Mouse (Mus musculus): ENCODE measurements around the gene Atg10.

Gene Atg10

DNA sequence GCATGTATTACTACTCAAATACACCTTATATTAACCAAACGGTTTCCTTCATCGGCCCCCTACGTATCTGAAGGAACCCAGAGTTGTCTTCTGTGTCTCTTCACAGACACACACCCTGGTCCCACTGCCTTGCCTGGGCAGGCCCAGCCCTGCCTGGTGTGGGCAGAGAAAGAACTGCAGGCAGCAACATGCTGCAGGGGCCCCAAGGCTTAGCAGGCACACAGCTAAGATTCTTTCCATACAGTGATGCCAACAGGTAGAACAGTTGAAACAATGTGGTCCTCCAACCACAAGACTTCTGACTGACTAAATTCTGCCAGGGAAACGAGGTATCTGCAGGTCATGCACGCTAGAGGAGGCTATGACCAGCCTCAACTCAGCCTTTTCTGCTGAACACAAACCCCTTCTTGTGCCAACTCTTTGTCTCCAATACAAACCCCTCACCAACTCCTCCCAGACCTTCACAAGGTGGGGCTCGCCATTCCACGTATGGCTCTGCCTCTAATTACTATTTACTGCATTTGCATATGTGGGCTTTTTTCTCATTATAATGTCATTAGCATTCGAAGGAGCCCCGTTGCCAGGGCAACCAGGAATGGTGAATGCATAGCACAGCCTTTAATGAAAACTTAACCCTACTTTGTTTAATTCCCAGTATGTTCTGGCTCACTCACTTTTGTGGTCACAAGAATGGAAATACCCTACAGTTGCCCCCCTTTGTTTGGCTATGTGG, 45.2 kb downstream of the Atg10 start:
- in situ Hi-C loops (cut with MboI, MseI): loop anchor here (5.0 kb wide), 1 partner anchor 51 kb away; no protein-coding TSS in a partner anchor

DNA sequence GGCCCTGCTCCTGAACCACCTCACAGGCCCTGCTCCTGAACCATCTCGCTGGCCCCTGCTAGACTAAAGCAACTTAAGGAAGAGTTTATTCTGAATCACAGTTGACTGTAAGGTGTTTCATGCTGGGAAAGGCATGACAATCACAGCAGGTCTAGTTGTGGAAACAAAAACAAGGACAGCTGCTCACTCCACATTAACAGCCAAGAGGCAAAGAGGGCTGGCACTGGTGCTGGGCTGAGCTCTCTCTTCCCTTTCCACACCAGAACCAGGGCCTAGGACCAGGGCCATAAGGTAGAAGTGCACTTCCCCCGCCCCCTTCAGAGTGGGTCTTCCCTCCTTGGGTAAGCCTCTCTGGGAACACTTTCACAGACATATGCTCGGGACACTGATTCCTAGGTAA, 48.4 kb downstream of the Atg10 start:
- in situ Hi-C loops (cut with MboI, MseI): loop anchor here (5.0 kb wide), 1 partner anchor 48 kb away; no protein-coding TSS in a partner anchor

DNA sequence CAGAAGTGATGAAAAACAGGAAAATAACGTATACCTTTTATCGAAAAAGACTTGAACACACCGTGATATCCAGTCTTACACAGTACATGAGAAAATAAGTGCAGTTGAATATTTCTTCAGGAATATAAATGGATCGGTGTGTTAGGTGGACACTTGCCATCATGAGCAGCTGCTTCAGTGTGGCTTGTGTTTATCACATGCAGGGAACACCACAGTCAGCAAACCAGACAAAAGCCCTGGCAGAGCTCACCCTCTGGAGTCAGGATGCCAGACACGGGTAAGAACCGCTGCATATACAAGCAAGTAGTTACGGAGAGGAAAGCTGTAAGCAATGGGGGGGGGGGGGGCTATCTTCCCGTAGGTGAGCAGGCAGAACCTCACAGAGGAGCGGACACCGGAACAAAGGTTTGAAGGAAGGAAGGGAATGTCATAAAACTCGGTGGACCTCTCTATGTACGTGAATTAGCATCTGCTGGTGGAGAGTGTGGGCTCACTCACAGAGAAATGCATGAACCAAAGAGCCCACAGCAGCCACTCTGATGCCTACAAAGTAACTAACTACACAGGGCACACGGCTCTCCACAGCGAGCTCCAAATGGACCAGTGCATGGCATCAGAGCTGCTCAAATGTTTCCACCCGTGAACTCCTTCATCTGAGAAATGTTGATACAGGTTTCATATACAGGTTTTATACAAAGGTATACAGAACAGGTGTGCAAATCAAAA, 51.8 kb downstream of the Atg10 start:
- in situ Hi-C loops (cut with MboI, MseI): no loop called here

DNA sequence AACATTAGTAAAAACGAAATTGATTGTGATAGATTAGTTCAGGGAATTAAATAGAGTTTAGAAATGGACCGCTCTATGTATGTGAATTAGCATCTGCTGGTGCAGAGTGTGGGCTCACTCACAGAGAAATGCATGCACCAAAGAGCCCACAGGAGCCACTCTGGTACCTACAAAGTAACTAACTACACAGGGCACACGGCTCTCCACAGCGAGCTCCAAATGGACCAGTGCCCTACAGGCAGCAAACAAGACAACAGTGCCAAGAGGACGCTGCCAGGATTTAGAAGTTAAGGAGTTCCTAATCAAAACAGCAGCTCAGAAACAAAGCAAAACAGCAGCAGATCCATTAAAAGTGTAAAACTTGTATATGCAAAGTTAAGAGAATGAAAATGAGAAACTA, 52.6 kb downstream of the Atg10 start:
- in situ Hi-C loops (cut with MboI, MseI): no loop called here

DNA sequence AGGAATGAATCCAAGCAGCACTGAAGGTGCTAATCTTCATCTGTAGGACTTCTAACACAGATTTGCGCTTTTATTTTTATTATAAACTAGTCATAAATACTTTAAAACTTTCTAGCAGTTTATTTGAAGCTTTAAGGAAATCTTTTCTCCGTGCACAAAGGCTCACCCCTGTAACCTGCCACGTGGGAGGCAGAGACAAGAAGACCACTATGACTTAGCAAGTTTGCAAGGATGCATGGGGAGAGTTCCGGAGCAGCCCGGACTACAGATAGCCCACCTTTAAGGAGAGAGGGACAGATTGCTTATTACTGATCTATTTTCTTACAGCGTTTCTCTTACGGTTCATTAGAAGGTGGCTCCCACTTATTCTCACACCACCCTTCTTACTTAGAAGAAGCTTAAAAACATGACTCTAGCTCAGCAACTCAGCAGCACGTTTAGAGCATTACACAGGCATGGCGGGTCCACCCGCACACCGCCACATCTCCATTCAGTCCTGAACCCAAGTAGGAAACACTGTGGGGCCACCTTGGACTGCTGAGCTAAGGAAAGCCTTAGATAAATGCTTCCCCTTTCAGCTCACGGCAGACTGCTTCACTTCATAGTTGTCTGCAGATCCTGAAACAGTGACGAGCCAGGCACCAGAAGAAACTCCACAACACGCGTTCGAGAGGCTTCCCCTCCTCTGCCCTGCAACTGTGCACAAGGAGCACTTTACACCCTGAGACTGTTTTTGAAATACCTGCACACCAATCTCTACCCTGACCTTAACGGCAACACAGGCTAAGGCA, 54.0 kb downstream of the Atg10 start:
- in situ Hi-C loops (cut with MboI, MseI): no loop called here

DNA sequence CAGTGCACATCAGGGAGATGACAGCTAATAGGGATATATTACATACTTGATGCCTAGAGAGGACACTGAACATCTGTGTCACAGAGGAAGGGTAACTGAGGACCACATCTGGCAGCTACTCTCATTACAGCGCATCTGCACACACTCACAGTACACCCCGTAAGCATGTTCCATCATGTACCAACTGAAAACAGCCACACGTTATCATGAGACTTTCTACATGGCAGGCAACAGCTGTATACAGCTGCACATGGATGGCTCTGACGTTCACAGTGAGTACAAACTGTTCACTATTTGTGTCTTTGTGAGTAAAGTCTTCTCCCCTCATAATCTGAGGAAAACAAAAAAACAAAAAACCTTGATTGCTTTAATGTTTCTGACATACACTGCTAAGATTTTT, 55.3 kb downstream of the Atg10 start:
- in situ Hi-C loops (cut with MboI, MseI): no loop called here

DNA sequence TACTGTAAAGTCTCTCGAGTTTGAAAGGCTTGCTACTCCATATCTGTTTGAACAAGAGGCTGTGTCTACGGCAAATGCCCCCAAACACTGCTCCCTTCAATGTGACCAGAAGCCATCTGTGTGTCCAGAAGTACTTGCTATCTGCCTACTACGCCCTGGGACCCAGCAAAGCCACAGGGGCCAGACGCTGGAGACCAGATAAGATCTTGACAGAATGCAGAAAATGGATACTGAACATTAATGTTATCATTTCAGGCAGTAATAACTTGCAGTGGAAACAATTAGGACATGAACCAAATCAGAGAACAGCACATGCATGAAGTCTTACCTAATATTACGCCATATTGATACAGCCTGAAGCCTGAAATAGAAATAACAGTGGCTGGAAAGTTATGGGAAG, 56.2 kb downstream of the Atg10 start:
- in situ Hi-C loops (cut with MboI, MseI): no loop called here

DNA sequence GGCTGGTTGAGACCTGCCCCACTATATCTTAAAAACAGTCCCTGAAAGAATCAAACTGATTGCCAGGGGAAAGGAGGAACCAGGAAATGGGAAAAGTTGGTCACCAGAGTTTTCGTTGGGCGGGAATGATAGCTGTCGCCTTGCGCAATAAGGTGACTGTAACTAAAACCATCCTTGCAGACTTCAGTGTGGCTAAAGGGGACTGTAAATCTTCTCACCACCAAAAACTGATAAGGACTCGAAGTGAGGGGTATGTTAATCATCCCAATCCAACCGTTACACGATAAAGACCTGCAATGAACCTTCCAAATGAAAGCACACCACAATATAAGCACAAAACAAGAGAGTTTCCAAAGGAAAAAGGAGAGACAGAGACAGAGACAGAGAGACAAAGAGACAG, 57.5 kb downstream of the Atg10 start:
- in situ Hi-C loops (cut with MboI, MseI): no loop called here

DNA sequence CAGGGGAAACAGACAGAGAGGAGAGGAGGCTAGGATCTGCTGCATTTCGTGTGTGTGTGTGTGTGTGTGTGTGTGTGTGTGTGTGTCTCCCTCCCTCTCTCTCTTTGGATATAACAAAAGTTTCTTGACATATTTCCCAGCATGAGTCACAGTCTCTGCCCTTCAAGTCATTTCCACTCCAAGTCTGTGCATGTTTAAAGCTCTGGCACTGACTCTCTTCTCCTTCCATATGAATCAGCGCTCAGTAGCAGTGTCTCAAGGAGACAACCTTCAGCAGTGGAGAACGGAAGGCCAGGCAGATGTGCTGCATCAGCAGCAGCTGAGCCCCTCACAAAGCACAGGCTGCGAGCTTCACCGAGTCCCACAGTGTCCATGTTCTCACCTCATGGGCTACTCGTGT, 58.6 kb downstream of the Atg10 start:
- in situ Hi-C loops (cut with MboI, MseI): no loop called here

DNA sequence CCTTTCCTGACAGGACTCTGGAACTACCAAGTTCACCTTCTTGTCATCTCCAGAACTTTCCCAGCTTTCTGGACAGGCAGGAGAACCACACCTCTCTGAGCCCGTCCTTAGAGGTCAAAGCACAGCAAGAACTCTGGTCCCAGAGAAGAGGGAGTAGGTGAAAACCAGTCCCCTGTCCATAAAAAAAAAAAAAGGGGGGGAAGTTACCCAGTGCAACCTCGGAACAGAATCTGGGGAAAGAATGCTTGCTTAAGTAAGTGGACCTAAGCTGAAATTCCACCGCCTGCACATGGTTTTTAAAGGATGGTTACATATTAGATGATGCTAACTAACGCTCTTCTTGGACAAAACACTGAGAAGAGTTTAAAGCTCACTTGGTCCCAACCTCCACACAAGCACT, 60.5 kb downstream of the Atg10 start:
- in situ Hi-C loops (cut with MboI, MseI): no loop called here

DNA sequence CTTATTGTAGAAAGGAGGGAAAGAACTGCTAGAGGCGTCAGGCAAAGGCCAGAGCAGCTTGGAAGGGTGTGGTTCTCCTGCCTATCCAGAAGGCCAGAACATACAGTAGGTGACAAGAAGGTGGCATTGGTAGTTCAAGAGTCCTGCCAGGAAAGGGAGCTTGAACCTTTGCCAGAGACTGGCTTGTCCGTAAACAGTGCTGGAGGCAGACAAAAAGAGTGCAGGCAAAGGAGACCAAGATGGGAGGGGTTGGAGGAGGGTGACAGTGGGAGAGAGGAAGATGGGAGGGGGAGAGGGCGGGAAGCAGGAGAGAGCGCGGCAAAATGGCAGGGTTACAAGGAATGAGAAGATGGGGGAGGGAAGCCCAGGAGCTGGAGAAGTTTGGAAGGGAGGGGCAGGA, 61.3 kb downstream of the Atg10 start:
- in situ Hi-C loops (cut with MboI, MseI): no loop called here

DNA sequence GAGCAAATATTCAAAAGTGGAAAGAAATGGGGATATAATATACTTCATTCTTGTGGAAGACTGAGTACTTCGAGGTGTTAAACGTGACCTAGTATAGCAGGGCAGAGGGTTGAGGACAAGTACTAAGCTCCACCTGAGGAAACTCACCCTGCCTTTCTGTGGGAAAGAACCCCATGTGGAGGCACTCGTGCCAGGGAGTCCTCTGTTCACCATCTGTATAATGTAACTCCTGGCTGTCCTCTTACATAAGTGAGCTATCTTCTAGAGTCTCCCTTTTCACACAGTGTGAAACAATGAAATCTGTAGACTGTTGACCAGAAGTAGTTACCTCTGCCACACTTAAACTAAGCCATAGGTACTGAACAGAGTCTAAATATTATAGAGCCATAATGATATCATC, 63.2 kb downstream of the Atg10 start:
- in situ Hi-C loops (cut with MboI, MseI): no loop called here

DNA sequence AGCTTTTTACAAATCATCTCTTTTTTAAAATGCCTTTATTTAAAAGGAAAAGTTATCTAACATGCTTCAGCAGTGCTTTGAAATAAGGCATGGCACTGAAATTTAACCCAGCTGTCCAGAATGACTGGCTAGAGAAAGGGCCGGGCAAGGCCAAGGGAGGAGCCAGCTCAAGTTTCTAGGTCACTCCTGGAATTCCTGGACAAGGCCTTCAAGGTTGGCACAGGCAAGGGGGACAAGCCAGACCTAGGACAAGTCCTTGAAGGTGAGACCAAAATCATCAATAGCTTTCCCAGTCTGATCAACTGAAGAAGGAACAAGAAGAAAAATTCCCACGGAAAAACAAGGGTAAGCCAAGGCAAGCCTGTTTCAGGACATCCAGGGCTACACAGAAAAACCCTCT, 63.9 kb downstream of the Atg10 start:
- in situ Hi-C loops (cut with MboI, MseI): no loop called here

DNA sequence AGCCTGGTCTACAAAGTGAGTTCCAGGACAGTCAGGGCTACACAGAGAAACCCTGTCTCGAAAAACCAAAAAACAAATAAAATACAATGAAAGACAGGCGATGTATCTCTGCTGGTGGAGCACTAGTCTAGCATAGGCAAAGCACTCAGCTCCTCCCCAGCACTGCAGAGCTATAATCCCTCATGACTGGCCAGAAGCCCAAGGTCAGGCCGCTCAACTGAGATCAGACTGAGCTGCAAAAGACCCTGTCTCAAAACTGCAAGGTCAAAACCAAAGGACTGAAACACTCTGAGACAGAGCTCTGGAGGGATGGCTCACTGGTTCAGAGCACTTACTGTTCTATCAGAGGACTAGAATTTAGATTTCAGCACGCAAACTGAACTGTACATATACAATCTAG, 65.8 kb downstream of the Atg10 start:
- in situ Hi-C loops (cut with MboI, MseI): no loop called here

DNA sequence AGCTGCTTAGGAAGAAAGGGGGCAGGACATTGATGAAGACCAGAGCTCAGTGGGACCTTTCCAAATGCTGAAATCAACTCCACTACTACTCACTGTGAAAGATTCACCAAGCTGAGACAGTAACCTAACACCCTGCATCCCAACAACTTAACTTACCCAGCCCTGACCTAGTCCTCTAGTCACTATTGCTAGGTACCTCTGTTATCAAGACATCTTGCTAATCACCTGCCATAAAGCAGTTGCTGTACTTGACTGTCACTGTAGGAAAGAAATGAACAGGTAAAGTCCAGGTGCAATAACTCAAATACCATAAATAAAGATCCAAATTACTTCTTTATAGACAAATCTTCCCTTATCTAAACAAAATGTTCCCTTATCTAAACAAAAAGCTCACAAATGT, 66.3 kb downstream of the Atg10 start:
- in situ Hi-C loops (cut with MboI, MseI): no loop called here

DNA sequence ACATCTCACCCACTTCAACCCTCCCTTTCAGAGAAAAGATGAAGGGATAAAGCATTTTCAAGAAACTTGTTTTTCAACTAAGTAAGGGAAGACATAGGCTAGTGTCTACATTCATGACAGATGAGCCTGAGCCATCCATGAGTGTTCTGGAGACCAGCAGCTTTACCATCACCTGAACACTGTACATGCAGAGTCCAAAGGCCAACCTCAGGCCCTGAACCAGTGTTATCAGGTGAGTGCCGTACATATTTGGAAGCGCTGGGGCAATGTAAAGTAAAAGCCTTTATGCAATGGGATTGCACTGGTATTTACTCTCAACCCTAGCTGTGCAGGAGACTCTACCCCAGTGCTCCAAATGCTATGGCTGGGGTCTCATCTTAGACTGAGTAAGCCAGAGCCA, 66.8 kb downstream of the Atg10 start:
- in situ Hi-C loops (cut with MboI, MseI): no loop called here

DNA sequence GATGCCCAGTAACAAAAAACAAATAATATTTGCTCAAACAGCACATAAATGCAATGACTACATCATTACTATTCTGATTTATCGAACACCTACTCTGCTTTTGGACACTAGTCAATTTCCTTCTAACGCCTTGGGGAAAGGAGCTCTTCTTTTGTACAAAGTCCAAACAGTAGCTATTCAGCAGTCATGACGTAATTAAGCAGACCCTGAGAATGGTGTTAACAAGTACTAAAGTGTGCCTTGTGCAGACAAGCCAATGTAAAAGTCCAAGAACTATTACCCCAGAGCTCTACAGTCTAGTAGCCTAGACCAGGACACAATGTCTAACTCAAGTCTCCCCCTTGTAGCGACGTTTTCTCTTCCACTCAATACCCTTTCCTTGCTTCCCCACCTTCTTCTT, 67.5 kb downstream of the Atg10 start:
- in situ Hi-C loops (cut with MboI, MseI): no loop called here

DNA sequence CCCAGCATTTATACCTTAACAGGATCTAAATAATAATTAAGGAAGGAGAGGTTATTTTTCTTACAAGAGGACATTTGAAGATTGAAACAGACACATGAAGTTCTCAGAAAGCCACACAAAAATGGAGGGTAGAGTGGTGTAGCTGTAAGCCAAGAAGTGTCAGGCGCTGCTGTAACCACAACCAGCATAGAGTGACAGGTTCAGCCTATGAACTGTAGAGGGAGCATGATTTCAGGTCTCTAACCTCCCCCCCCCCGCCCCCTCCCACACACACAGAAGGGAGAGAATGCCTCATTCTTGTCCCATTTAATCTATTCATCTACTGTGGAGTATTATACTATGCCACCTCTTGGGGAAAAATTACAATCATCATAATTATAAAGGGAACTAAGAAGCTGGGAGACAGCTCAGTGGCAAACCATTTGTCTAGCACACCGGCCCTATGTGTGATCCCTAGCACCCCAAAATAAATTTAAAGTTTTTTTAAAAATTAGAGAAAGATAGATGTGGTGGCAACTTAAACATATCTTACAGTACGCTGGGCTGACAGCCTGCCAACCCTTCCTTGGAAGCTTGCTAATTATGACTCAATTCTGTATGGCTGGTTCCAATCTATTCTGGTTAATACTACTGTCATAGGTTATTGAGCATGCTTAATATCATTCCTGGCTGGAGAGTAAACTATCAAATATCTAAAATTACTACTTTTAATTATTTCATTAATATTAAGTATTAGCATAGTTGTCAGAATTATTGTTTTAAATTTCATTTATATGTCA, 68.2 kb downstream of the Atg10 start:
- in situ Hi-C loops (cut with MboI, MseI): no loop called here

DNA sequence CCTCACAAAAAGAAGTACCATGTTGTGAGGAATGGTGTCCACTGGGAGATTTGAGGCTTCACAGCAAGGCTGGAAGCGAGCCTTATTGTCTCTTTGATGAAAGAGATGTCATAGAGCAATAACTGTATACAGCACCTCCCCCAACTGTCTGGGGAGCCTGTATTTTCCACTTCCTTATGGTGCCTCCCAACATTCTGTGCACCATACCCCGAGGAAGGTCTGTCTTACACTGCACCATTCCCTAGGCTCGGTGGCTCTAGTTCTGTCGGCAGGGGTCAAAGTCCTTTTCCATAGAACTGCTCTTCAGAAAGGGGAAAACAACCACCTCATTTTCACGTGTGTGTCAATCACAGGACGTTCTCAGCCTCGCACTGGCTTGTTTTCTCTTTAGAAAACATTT, 69.1 kb downstream of the Atg10 start:
- in situ Hi-C loops (cut with MboI, MseI): no loop called here

DNA sequence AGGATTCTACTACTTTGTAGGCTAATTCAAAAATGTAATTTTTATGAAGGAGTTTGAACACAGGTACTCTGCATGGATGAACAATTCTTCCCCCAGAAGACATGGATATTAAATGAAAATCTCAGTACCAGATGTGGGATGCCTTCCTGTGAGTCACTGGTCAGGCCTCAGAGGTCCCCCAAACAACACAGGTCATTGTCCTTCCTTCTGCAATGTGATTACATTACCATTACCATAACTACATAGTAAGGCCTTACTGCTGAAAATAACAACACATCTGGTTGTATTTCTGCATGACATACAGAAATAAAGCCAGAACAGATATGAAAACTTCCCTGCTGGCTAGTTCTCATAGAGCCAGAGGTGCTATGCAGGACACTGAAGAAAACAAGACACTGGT, 87.4 kb downstream of the Atg10 start:
- in situ Hi-C loops (cut with MboI, MseI): no loop called here

DNA sequence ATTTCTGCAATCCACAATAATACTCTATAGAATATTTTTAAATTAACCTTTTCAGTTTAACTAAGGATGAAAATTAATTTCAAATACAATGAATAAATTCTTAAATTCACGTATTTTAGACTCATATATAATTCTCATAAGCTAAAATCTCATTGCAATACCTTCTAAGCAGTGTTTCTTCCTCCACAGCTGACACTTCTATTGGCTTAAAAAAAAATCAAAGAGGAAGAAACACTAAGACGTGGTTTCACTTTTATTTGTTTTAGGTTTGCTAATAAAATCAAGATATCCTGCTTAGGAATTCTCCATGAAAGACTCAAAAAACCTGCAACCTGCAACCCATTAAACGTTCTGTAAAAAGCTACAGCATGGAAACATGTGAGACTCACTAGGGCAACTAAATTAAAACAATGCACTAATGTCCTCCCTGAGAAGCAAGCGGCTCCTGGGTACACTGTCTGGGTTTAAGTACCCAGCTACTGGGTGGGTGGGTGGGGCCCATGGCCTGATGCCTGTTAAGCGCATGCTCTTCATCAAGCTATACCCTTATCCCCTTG, 90.4 kb downstream of the Atg10 start:
- in situ Hi-C loops (cut with MboI, MseI): no loop called here
